Mouse (Mus musculus) liver, adult 2 months (tissue): ENCODE measurements around the gene Ube2c.

ENCODE experiments used
- CTCF ChIP-seq: fragments of 200-500 bp; IDR thresholded peaks from 2 replicates; pipeline ENCODE4 v1.5.1; 2011; ENCODE audit warnings: low read depth, low read length, control low read depth
- POLR2A ChIP-seq: fragments of 200-500 bp; IDR thresholded peaks from 2 replicates; pipeline ENCODE4 v1.6.1; 2011; ENCODE audit warnings: low read length, control low read depth; ENCODE audit not compliant: insufficient read depth; ENCODE audit errors: extremely low read depth

- TF ChIP-seq POLR2A (no peak), CTCF (no peak)
Measured at GRCm38 (mm10) chr2:164770279-164770678, 581 bp downstream of the Ube2c start.
